Mouse (Mus musculus): Measurements from ENCODE around the gene Mdh1.
"Not testable (repeated sequence)": the region's sequence is repeated elsewhere in the genome, so short reads cannot be mapped to it uniquely, and the experiment has no call there.

Gene Mdh1

GRCm38 (mm10) chr11:21545951-21546350 lies 26.2 kb downstream of the Mdh1 start:
- DNase-seq (ENCODE audit: low spot score): no peak

- DNase-seq (ENCODE audit: low spot score): no peak
These were observed 27.1 kb downstream of the Mdh1 start for GRCm38 (mm10) chr11:21545021-21545420.

- no peak for DNase-seq (ENCODE audit: low spot score)
These were observed 29.4 kb downstream of the Mdh1 start for GRCm38 (mm10) chr11:21542731-21543130.

- no peak for DNase-seq (ENCODE audit: low spot score)
These were observed 31.5 kb downstream of the Mdh1 start for GRCm38 (mm10) chr11:21540622-21541021.

- no peak for DNase-seq (ENCODE audit: low spot score)
These were observed 32.1 kb downstream of the Mdh1 start for GRCm38 (mm10) chr11:21540072-21540471.

- not testable (repeated sequence) for DNase-seq (ENCODE audit: low spot score)
These were observed 41.3 kb downstream of the Mdh1 start for GRCm38 (mm10) chr11:21530856-21531255.

- no peak for DNase-seq (ENCODE audit: low spot score)
These were observed 43.3 kb downstream of the Mdh1 start for GRCm38 (mm10) chr11:21528676-21529394.

- DNase-seq (ENCODE audit: low spot score): no peak
These were observed 54.4 kb downstream of the Mdh1 start for GRCm38 (mm10) chr11:21517726-21518125.

- not testable (repeated sequence) for DNase-seq (ENCODE audit: low spot score)
These were observed 55.8 kb downstream of the Mdh1 start for GRCm38 (mm10) chr11:21516396-21516795.

GRCm38 (mm10) chr11:21510577-21510976 lies 61.6 kb downstream of the Mdh1 start:
- DNase-seq (ENCODE audit: low spot score): not testable (repeated sequence)

- DNase-seq (ENCODE audit: low spot score): not testable (repeated sequence)
These were observed 63.5 kb downstream of the Mdh1 start for GRCm38 (mm10) chr11:21508713-21509112.

GRCm38 (mm10) chr11:21507073-21507472 lies 65.1 kb downstream of the Mdh1 start:
- DNase-seq (ENCODE audit: low spot score): not testable (repeated sequence)
